8 mouse cellular contexts compared by ENCODE assay signal in genomic region chr1:182527921-182528858, GRCm38 (mm10). TPM values are rescaled to one million over a fixed set of nuclear protein-coding genes. Genes with fewer than 3 reads are reported as not detected.
DNase-seq lines count a peak whose midpoint lies in the region; ATAC-seq and TF ChIP-seq lines count a peak whose summit lies in the region.
"Had no signal": no experiment of that assay in that cellular context is flagged by ENCODE, and none has a peak within 500 bp of the region (broad histone marks: within the 10 kb centered on the region; RNA-seq: fewer than 3 reads in every experiment).

No protein-coding gene starts in this region.

- peak; percentile 72; the same call in 1 of the 2 replicates for ATAC-seq in embryonic facial prominence, embryonic 14.5 days (ENCODE audit: low read depth)
- peak; percentile 40 for ATAC-seq in hindbrain, embryonic 11.5 days (ENCODE audit: low FRiP score)

- H3K9me3 ChIP-seq in ES-E14 (ENCODE audit: control insufficient read depth, insufficient read depth, low read depth, low read length): no peaks in the 10 kb centered on the region
- no peaks in the 10 kb centered on the region for H3K9me3 ChIP-seq in embryonic facial prominence, embryonic 14.5 days (ENCODE audit: control insufficient read depth, low read length)
- no peaks in the 10 kb centered on the region for H3K9me3 ChIP-seq in hindbrain, embryonic 11.5 days (ENCODE audit: control insufficient read depth, low read length)

- H3K4me2 ChIP-seq in embryonic facial prominence, embryonic 14.5 days (ENCODE audit: low read depth, low read length): peak overlapping the region; percentile 20
- H3K4me2 ChIP-seq in hindbrain, embryonic 11.5 days (replicated peaks; ENCODE audit: low read depth, low read length): no peak overlapping the region

- in situ Hi-C loops in ES-E14 (cut with MboI; ENCODE audit: low sequenced_read_pairs in 2 of 2, unreplicated experiment in 2 of 2): loop anchor here in 1 of 2 experiments (10.0 kb wide), 1 partner anchor 373 kb away; no protein-coding TSS in a partner anchor

- WGBS in embryonic facial prominence, embryonic 14.5 days: 8% methylated on average over 19 of the region's 19 CpGs
- WGBS in hindbrain, embryonic 11.5 days: 8% methylated on average over 19 of the region's 19 CpGs

- peak overlapping the region in 1 of 2 experiments; percentile 10; a peak in 3 of 4 replicates for H3K4me3 ChIP-seq in ES-E14 (ENCODE audit: insufficient read depth in 1 of 2, low read depth in 1 of 2, low read length in 2 of 2, poor library complexity in 1 of 2, severe bottlenecking in 1 of 2)
- H3K4me3 ChIP-seq in embryonic facial prominence, embryonic 14.5 days (ENCODE audit: low read depth, low read length): no peak overlapping the region
- no peak overlapping the region for H3K4me3 ChIP-seq in hindbrain, embryonic 11.5 days (ENCODE audit: low read depth, low read length)
- H3K4me3 ChIP-seq: left cerebral cortex, adult 2 months had no signal

- H3K9ac ChIP-seq in ES-E14 (ENCODE audit: insufficient read depth, low read depth, low read length, poor library complexity, severe bottlenecking): no peak overlapping the region
- H3K9ac ChIP-seq in embryonic facial prominence, embryonic 14.5 days (ENCODE audit: low read depth, low read length): peak overlapping the region; percentile 12
- no peak overlapping the region for H3K9ac ChIP-seq in hindbrain, embryonic 11.5 days (ENCODE audit: low read depth, low read length)

- H3K27ac ChIP-seq in ES-E14 (ENCODE audit: insufficient read depth, low read depth, low read length, poor library complexity, severe bottlenecking): no peak overlapping the region
- no peak overlapping the region for H3K27ac ChIP-seq in embryonic facial prominence, embryonic 14.5 days (replicated peaks; ENCODE audit: low read depth, low read length)
- H3K27ac ChIP-seq in hindbrain, embryonic 11.5 days (ENCODE audit: low read depth, low read length): no peak overlapping the region
- H3K27ac ChIP-seq: left cerebral cortex, adult 2 months had no signal

- H3K36me3 ChIP-seq in ES-E14 (ENCODE audit: control insufficient read depth, insufficient read depth, low read length, poor library complexity, severe bottlenecking): no peaks in the 10 kb centered on the region
- H3K36me3 ChIP-seq in embryonic facial prominence, embryonic 14.5 days (ENCODE audit: control insufficient read depth, insufficient read depth, low read length): no peaks in the 10 kb centered on the region
- no peaks in the 10 kb centered on the region for H3K36me3 ChIP-seq in hindbrain, embryonic 11.5 days (ENCODE audit: control insufficient read depth, insufficient read depth, low read length)

- peaks cover 11% of the 10 kb centered on the region; the same call in 1 of the 2 replicates for H3K27me3 ChIP-seq in embryonic facial prominence, embryonic 14.5 days (replicated peaks; ENCODE audit: control insufficient read depth, insufficient read depth, low read length)
- H3K27me3 ChIP-seq in hindbrain, embryonic 11.5 days (ENCODE audit: control insufficient read depth, insufficient read depth, low read length): peaks cover 2% of the 10 kb centered on the region; the same call in 1 of the 2 replicates

- peaks cover 0 to 13% of the 10 kb centered on the region in 2 experiments; a peak in 3 of 4 replicates for H3K4me1 ChIP-seq in ES-E14 (ENCODE audit: control insufficient read depth in 2 of 2, insufficient read depth in 2 of 2, low read length in 2 of 2, poor library complexity in 1 of 2)
- peaks cover 12% of the 10 kb centered on the region for H3K4me1 ChIP-seq in embryonic facial prominence, embryonic 14.5 days (ENCODE audit: control insufficient read depth, insufficient read depth, low read length)
- H3K4me1 ChIP-seq in hindbrain, embryonic 11.5 days (replicated peaks; ENCODE audit: control insufficient read depth, insufficient read depth, low read length): no peaks in the 10 kb centered on the region; the same call in 1 of the 2 replicates

- DNase-seq in CD4-positive helper T cell, adult 2 months (ENCODE audit: low read depth, low spot score): peak; percentile 58
- no peak for DNase-seq in ES-E14 (ENCODE audit: low read depth, low spot score)
- DNase-seq in embryonic facial prominence, embryonic 14.5 days (ENCODE audit: low spot score): peak; percentile 65
- DNase-seq in hindbrain, embryonic 11.5 days (ENCODE audit: low spot score): peak; percentile 31
- peak; percentile 57 for DNase-seq in lung, postnatal 10 days
- DNase-seq in retina, postnatal 1 day: peak; percentile 43
- DNase-seq in left cerebral cortex, adult 11 months (ENCODE audit: low spot score): no peak

TF ChIP-seq in ES-E14, 5 proteins besides CTCF, POLR2A, EP300 and RAD21:
- TF ChIP-seq ZC3H11A (IDR thresholded peaks at IDR 0.05; ENCODE audit: borderline replicate concordance, low read depth, low read length): no peak
- TF ChIP-seq MAFK (IDR thresholded peaks at IDR 0.05; ENCODE audit: insufficient read depth, low read depth, low read length): 0 out of 2 replicates have a peak, but pooled peaks have one; percentile 53

RNA-seq across cellular contexts. Expression of gene Capn2, which starts 10.8 kb away (rescaled TPM):
- total RNA-seq in ES-E14 (2012; rRNA removed): 38.3 and 72.3 TPM in 2 replicates
- polyA plus RNA-seq in embryonic facial prominence, embryonic 14.5 days (2014; fragmentation: Nextera tagmentation; extraction: Ambion mirVana): 115 and 117 TPM in 2 replicates
- 69.5 and 78.2 TPM in 2 replicates for polyA plus RNA-seq in hindbrain, embryonic 11.5 days (2014; fragmentation: Nextera tagmentation; extraction: Ambion mirVana)

RNA-seq across cellular contexts. Expression of gene Capn8, which starts 36.6 kb away (rescaled TPM):
- total RNA-seq in ES-E14 (2012; rRNA removed): not detected in 2 replicates
- 0.07 and 0.16 TPM in 2 replicates for polyA plus RNA-seq in embryonic facial prominence, embryonic 14.5 days (2014; fragmentation: Nextera tagmentation; extraction: Ambion mirVana)
- polyA plus RNA-seq in hindbrain, embryonic 11.5 days (2014; fragmentation: Nextera tagmentation; extraction: Ambion mirVana): not detected in 2 replicates
- total RNA-seq: left cerebral cortex, adult 2 months had no signal

Comparison
In these comparisons a context has a peak if more than half of its experiments do, and no peak if none do; other contexts are left out.
1. DNase-seq: peak in CD4-positive helper T cell, adult 2 months (single experiment), embryonic facial prominence, embryonic 14.5 days (single experiment), hindbrain, embryonic 11.5 days (single experiment), lung, postnatal 10 days (single experiment) and retina, postnatal 1 day (single experiment); none in ES-E14 (single experiment) and left cerebral cortex, adult 11 months (single experiment).